Mouse (Mus musculus): ENCODE results near the gene Ski. TPM values are rescaled to one million over a fixed set of nuclear protein-coding genes. Genes with fewer than 3 reads are reported as not detected.

The Ski gene
- 2.1 and 2.6 TPM in 2 replicates for polyA plus RNA-seq (2015; fragmentation: Nextera tagmentation; extraction: Ambion mirVana)

DNA sequence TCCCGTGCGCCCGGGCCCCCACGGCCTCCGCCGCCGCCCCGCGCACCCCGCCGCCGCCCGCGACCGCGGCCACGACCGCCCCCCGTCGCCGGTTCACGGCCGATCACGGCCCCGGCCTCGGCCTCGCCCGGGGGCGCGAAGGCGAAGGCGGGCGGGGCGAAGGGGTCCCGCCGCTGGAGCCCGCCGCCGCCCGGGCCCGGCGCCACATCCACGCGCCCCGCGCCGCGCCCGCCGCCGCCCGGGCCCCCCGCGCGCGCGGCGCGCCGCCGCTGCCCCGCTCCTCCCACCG lies at the start of gene Ski:
Gene Ski (minus strand): TSS at position 41 of the 289 bp plus-strand sequence.
- H3K27ac ChIP-seq (replicated peaks): peak within 1 kb of the TSS; percentile 89
- H3K4me2 ChIP-seq: peak within 1 kb of the TSS; percentile 92
- H3K9ac ChIP-seq: peak within 1 kb of the TSS; percentile 73
- no peaks in the 10 kb centered on the region for H3K36me3 ChIP-seq (replicated peaks)
- WGBS (ENCODE audit: insufficient replicate concordance): 0% methylated on average over 18 of the region's 63 CpGs
- H3K4me3 ChIP-seq (replicated peaks): peak within 1 kb of the TSS; percentile 66
- peaks cover 84% of the 10 kb centered on the region for H3K27me3 ChIP-seq
- peaks cover 61% of the 10 kb centered on the region for H3K4me1 ChIP-seq (replicated peaks)
- no peaks in the 10 kb centered on the region for H3K9me3 ChIP-seq (replicated peaks)
- ATAC-seq (ENCODE audit: insufficient read depth): no peak

DNA sequence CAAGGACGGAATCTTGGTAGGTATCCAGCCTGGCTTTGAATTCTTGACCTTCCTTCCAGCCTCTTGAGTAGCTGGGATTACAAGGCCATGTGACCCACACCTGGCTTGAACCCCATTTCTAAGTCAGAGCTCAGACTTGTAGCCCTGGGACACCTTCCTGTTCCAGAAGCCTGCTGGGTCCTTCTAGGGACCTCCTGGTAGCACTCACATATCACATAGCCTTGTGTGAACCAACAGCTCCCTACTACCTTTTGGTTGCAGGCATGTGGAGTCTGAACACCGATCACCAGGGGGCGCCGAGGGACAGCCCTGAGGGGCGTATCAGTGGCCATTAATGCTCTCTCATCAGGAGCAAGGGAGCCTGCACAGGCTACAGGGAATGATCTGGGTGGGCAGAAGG lies 46.0 kb upstream of the Ski start:
- H3K4me3 ChIP-seq (replicated peaks): no peak overlapping the region
- ATAC-seq (ENCODE audit: insufficient read depth): no peak
- H3K36me3 ChIP-seq (replicated peaks): no peaks in the 10 kb centered on the region
- H3K27me3 ChIP-seq: no peaks in the 10 kb centered on the region
- no peak overlapping the region for H3K9ac ChIP-seq
- 25% methylated on average over 5 of the region's 5 CpGs for WGBS (ENCODE audit: insufficient replicate concordance)
- no peak overlapping the region for H3K27ac ChIP-seq (replicated peaks)
- H3K4me1 ChIP-seq (replicated peaks): no peaks in the 10 kb centered on the region; the same call in 1 of the 2 replicates
- H3K4me2 ChIP-seq: no peak overlapping the region
- no peaks in the 10 kb centered on the region for H3K9me3 ChIP-seq (replicated peaks)

GRCm38 (mm10) chr4:155267639-155268175 lies 45.3 kb upstream of the Ski start:
- Histone ChIP-seq H3K36me3 (replicated peaks) (no peaks in the 10 kb centered on the region), H3K4me2 (no peak overlapping the region), H3K27ac (replicated peaks) (no peak overlapping the region), H3K4me3 (replicated peaks) (no peak overlapping the region), H3K9me3 (replicated peaks) (no peaks in the 10 kb centered on the region), H3K27me3 (no peaks in the 10 kb centered on the region), H3K9ac (no peak overlapping the region), H3K4me1 (replicated peaks) (no peaks in the 10 kb centered on the region; the same call in 1 of the 2 replicates)
- WGBS (ENCODE audit: insufficient replicate concordance): 49% methylated on average over 12 of the region's 12 CpGs
- no peak for ATAC-seq (ENCODE audit: insufficient read depth)

- H3K4me3 ChIP-seq (replicated peaks): no peak overlapping the region
- no peaks in the 10 kb centered on the region for H3K36me3 ChIP-seq (replicated peaks)
- WGBS (ENCODE audit: insufficient replicate concordance): 56% methylated on average over 7 of the region's 7 CpGs
- no peak overlapping the region for H3K27ac ChIP-seq (replicated peaks)
- no peak for ATAC-seq (ENCODE audit: insufficient read depth)
- H3K27me3 ChIP-seq: no peaks in the 10 kb centered on the region
- H3K4me1 ChIP-seq (replicated peaks): no peaks in the 10 kb centered on the region; the same call in 1 of the 2 replicates
- no peaks in the 10 kb centered on the region for H3K9me3 ChIP-seq (replicated peaks)
- no peak overlapping the region for H3K4me2 ChIP-seq
- H3K9ac ChIP-seq: no peak overlapping the region
Observed at GRCm38 (mm10) chr4:155267047-155267543, 44.7 kb upstream of the Ski start.

DNA sequence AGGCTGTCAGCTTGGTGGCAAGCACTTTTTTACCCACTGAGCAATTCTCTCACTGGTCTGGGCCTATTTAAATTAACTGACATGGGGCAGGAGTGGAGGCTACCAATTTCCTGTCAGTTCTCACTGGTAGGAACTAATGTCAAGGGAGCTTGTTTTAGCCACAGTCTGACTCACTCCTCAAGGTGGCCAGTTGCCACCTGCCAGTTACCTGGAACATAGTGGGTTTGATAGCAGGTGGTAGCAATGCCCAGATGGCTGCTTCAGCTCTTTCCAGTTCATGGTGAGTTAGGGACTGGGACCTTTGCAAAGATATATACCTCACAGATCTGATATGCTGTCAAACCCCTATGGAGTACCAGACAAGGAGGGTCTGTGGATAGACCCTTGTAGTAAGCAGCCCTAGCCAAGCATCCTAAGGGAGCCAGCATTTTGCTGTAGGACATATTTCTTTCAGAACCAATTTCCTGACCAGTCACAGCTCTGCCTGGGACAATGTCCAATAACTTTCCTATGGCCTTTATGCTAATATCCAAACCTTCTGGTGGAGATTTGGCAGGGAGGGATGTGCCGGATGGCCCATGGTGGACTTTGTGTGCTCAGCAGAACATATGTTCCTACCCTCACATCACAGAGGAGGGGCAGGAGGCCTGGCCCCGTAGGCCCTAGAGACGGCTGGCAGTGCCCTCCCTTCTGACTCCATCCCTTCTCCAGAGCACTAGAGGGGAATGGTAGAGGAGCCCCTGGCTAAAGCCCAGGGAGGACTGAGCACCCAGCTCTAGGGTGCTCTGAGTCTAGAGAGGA lies 42.3 kb upstream of the Ski start:
- Histone ChIP-seq H3K9me3 (replicated peaks) (no peaks in the 10 kb centered on the region), H3K4me2 (no peak overlapping the region), H3K4me1 (replicated peaks) (no peaks in the 10 kb centered on the region; the same call in 1 of the 2 replicates), H3K27ac (replicated peaks) (no peak overlapping the region), H3K36me3 (replicated peaks) (no peaks in the 10 kb centered on the region), H3K27me3 (no peaks in the 10 kb centered on the region), H3K9ac (no peak overlapping the region), H3K4me3 (replicated peaks) (no peak overlapping the region)
- ATAC-seq (ENCODE audit: insufficient read depth): no peak
- 69% methylated on average over 3 of the region's 3 CpGs for WGBS (ENCODE audit: insufficient replicate concordance)

GRCm38 (mm10) chr4:155252253-155252652 lies 29.9 kb upstream of the Ski start:
- 74% methylated on average over 6 of the region's 6 CpGs for WGBS (ENCODE audit: insufficient replicate concordance)

DNA sequence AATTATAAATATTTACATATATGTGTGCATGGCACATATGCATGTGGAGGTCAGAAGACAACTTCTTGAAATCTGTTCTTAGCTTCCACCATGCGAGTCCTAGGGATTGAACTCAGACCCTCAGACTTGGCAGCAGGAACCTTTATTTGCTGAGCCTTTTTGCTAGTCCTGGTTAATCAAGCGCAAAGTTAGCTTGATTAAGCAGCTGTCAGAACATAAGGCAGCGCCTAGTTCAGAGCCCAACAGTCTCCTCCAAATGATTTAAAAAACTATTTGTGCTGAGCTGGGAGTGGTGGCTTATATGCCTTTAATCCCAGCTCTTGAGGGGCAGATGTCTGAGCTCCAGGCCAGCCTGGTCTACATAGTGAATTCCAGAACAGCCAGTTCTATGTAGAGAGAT lies 28.8 kb upstream of the Ski start:
- Histone ChIP-seq H3K27me3 (no peaks in the 10 kb centered on the region), H3K9ac (no peak overlapping the region), H3K4me2 (peak overlapping the region; percentile 93), H3K27ac (replicated peaks) (no peak overlapping the region), H3K4me3 (replicated peaks) (peak overlapping the region; percentile 66; the same call in 1 of the 2 replicates), H3K4me1 (replicated peaks) (peaks cover 22% of the 10 kb centered on the region), H3K9me3 (replicated peaks) (no peaks in the 10 kb centered on the region), H3K36me3 (replicated peaks) (peaks cover 2% of the 10 kb centered on the region; the same call in 1 of the 2 replicates)
- no peak for ATAC-seq (ENCODE audit: insufficient read depth)
- 71% methylated on average over 3 of the region's 3 CpGs for WGBS (ENCODE audit: insufficient replicate concordance)

More at GRCm38 (mm10) chr4:155252253-155252652, 29.9 kb upstream of the Ski start:
- no peak overlapping the region for H3K4me2 ChIP-seq
- no peak overlapping the region for H3K4me3 ChIP-seq (replicated peaks)
- H3K9ac ChIP-seq: no peak overlapping the region
- no peak overlapping the region for H3K27ac ChIP-seq (replicated peaks)
- H3K4me1 ChIP-seq (replicated peaks): peaks cover 22% of the 10 kb centered on the region
- no peaks in the 10 kb centered on the region for H3K27me3 ChIP-seq
- H3K9me3 ChIP-seq (replicated peaks): no peaks in the 10 kb centered on the region
- peaks cover 5% of the 10 kb centered on the region; the same call in 1 of the 2 replicates for H3K36me3 ChIP-seq (replicated peaks)
- no peak for ATAC-seq (ENCODE audit: insufficient read depth)

DNA sequence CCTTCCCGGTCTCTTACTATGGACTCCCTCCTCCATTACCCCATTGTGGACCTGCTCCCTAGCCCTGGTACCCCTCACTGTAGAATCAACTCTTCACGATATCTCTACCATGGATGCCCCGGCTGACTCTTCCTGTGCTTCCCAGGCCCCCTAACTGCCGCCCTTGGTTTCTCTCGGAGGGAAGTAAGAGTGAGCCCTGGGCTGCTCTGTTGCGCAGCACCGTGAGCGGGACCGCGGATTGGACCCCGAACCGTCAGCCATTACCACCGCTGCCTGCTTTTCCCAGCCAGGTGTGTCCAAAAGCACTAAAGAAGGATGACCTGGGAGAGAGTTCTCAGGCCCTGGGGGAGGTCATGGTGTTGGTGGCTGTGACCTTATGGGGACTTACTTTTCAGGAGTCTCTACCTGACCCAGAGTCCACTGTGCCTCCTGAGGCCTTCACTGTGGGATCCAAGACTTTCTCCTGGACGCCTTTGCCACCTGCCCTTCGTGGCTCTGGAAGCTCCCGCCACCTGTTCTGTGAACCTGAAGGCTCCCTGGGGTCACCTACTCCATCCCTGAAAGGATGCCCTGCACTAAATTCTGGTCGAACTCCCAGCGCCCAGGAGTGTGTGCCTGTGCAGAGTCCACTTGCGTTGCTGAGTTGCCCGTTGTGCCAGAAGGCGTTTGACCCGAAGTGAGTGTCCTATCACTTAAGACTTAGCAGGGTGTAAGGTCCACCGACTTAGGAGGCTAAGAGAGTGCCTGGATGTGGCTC lies 28.1 kb upstream of the Ski start:
- Histone ChIP-seq H3K27me3 (no peaks in the 10 kb centered on the region), H3K4me3 (replicated peaks) (peak overlapping the region; percentile 66), H3K27ac (replicated peaks) (peak overlapping the region; percentile 89), H3K9me3 (replicated peaks) (no peaks in the 10 kb centered on the region), H3K4me2 (peak overlapping the region; percentile 93), H3K4me1 (replicated peaks) (peaks cover 28% of the 10 kb centered on the region), H3K9ac (peak overlapping the region; percentile 66), H3K36me3 (replicated peaks) (no peaks in the 10 kb centered on the region)
- WGBS (ENCODE audit: insufficient replicate concordance): 27% methylated on average over 23 of the region's 23 CpGs
- ATAC-seq (ENCODE audit: insufficient read depth): peak; percentile 10; the same call in 1 of the 2 replicates

DNA sequence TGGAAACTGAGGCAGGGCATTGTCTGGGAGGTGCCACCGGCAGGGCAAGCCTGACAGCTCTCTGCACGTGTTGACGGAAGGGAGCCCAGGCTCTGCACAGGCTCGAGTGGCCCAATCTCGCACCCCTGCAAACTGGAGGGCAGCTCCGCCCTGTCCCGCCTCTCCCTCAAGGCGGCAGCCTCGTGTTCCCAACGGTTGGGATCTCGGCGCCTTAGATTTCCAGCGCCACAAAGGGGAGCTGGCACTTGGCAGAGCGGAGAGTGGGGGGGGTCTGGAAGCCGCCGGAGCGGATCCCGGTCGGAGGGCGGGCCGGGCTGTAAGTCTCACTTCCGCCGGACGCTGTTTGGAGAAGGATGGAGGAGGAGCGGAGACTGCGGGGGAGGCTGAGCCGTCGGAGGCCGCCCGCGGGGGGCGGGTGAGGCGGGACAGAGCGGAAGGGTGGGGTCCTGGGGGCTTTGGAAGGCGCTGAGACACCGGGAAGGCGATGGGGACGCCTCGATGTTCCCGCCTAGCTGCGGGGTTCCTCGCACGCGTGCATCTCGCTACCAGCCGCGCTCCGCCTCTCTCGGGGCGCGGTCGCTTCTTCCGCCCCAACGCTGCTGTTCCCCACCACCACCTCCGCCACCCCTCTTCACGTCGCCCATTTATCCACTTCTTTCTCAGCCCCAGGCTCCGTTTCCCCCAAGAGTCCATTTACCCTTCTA lies 27.4 kb upstream of the Ski start, which contains the start of gene Faap20:
Gene Faap20 (plus strand): TSS at position 155 of the 704 bp plus-strand sequence.
- peak; percentile 81 for ATAC-seq (ENCODE audit: insufficient read depth)
- WGBS (ENCODE audit: insufficient replicate concordance): under 1% methylated on average over 56 of the region's 58 CpGs

DNA sequence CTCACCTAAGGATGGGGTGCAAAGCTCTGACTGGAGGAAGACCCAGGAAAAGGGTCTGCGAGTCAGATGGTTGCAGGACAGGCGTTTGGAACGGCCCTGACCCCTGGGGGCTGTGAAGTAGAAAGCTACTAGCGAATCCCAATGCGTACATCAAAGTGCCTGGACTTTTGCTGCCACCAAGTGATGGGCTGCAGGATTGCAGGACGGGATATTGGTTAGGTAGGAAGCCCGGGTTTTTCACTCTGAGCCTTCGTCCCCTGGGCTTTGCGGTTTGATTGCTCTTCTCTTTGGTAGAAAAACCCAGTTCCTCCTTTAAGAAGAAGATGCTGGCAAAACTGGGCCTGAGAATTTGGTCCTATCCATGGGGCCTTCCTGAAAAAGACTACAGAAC lies 26.9 kb upstream of the Ski start:
- Histone ChIP-seq H3K27me3 (no peaks in the 10 kb centered on the region), H3K9me3 (replicated peaks) (no peaks in the 10 kb centered on the region), H3K36me3 (replicated peaks) (no peaks in the 10 kb centered on the region), H3K4me1 (replicated peaks) (peaks cover 30% of the 10 kb centered on the region), H3K4me3 (replicated peaks) (peak overlapping the region; percentile 66), H3K9ac (peak overlapping the region; percentile 66), H3K4me2 (peak overlapping the region; percentile 93), H3K27ac (replicated peaks) (peak overlapping the region; percentile 89)
- ATAC-seq (ENCODE audit: insufficient read depth): peak; percentile 65
- 0% methylated on average over 9 of the region's 9 CpGs for WGBS (ENCODE audit: insufficient replicate concordance)

More for the DNA sequence above, 27.4 kb upstream of the Ski start, which contains the start of gene Faap20:
- H3K4me2 ChIP-seq: peak within 1 kb of the TSS; percentile 93
- no peaks in the 10 kb centered on the region for H3K9me3 ChIP-seq (replicated peaks)
- peak within 1 kb of the TSS; percentile 66 for H3K4me3 ChIP-seq (replicated peaks)
- no peaks in the 10 kb centered on the region for H3K36me3 ChIP-seq (replicated peaks)
- H3K27me3 ChIP-seq: no peaks in the 10 kb centered on the region
- peaks cover 30% of the 10 kb centered on the region for H3K4me1 ChIP-seq (replicated peaks)
- H3K9ac ChIP-seq: peak within 1 kb of the TSS; percentile 66
- peak within 1 kb of the TSS; percentile 89 for H3K27ac ChIP-seq (replicated peaks)
